25 mouse cellular contexts compared by ENCODE assay signal in genomic region chr17:83158053-83158452, GRCm38 (mm10). TPM values are rescaled to one million over a fixed set of nuclear protein-coding genes. Genes with fewer than 3 reads are reported as not detected.
"Had no signal": no experiment of that assay in that cellular context is flagged by ENCODE, and none has a peak within 500 bp of the region (broad histone marks: within the 10 kb centered on the region; RNA-seq: fewer than 3 reads in every experiment).

No protein-coding gene starts in this region.

- H3K9me3 ChIP-seq: kidney, embryonic 15.5 days; limb, embryonic 10.5 days; limb, embryonic 13.5 days; liver, embryonic 12.5 days; liver, embryonic 15.5 days; neural tube, embryonic 12.5 days; neural tube, embryonic 15.5 days; stomach, embryonic 15.5 days had no signal

- H3K9ac ChIP-seq: kidney, embryonic 15.5 days; limb, embryonic 13.5 days; liver, embryonic 12.5 days; liver, embryonic 15.5 days; neural tube, embryonic 12.5 days; neural tube, embryonic 15.5 days; stomach, embryonic 15.5 days had no signal

- ATAC-seq: liver, embryonic 12.5 days had no signal

- H3K27me3 ChIP-seq: liver, embryonic 12.5 days; liver, embryonic 15.5 days; stomach, embryonic 15.5 days had no signal

- H3K4me2 ChIP-seq: kidney, embryonic 15.5 days; limb, embryonic 13.5 days; liver, embryonic 12.5 days; liver, embryonic 15.5 days; midbrain, embryonic 11.5 days; neural tube, embryonic 12.5 days; neural tube, embryonic 15.5 days; stomach, embryonic 15.5 days had no signal

- H3K27ac ChIP-seq: kidney, embryonic 15.5 days; left cerebral cortex, adult 2 months; limb, embryonic 10.5 days; limb, embryonic 13.5 days; liver, embryonic 12.5 days; liver, embryonic 15.5 days; neural tube, embryonic 12.5 days; neural tube, embryonic 15.5 days; stomach, embryonic 15.5 days had no signal

- DNase-seq: kidney, adult 8-10 months; kidney, postnatal 10 days; kidney, postnatal 36 days; layer of hippocampus, postnatal 36 days; liver; lung, adult 18-20 months; lung, postnatal 14 days; lung, postnatal 4 days; midbrain, embryonic 14.5 days; right cerebral cortex, adult 18-20 months; right cerebral cortex, postnatal 14 days; spleen, adult 18-20 months; thymus, adult 18-20 months; thymus, postnatal 36 days had no signal

- H3K4me3 ChIP-seq: kidney, embryonic 15.5 days; left cerebral cortex, adult 2 months; limb, embryonic 10.5 days; limb, embryonic 13.5 days; liver, embryonic 12.5 days; liver, embryonic 15.5 days; neural tube, embryonic 12.5 days; neural tube, embryonic 15.5 days; stomach, embryonic 15.5 days had no signal

- H3K36me3 ChIP-seq: kidney, embryonic 15.5 days; limb, embryonic 10.5 days; limb, embryonic 13.5 days; liver, embryonic 12.5 days; liver, embryonic 15.5 days; neural tube, embryonic 12.5 days; neural tube, embryonic 15.5 days; stomach, embryonic 15.5 days had no signal

- H3K4me1 ChIP-seq: liver, embryonic 12.5 days; liver, embryonic 15.5 days; neural tube, embryonic 15.5 days had no signal

RNA-seq across cellular contexts. Expression of gene Pkdcc, which starts 57.0 kb away (rescaled TPM):
- total RNA-seq: megakaryocyte-erythroid progenitor cell, adult 5-6 weeks had no signal
